Mouse (Mus musculus): Measurements from ENCODE around the gene Skint3.

- TF ChIP-seq CTCF (IDR thresholded peaks at IDR 0.05; ENCODE audit: control insufficient read depth, insufficient read depth, insufficient read length) (no peak), USF1 (IDR thresholded peaks at IDR 0.05; ENCODE audit: low read depth) (no peak), MYOD1 (IDR thresholded peaks at IDR 0.05; ENCODE audit: control insufficient read depth, insufficient read length, low read depth) (no peak), CEBPB (IDR thresholded peaks at IDR 0.05; ENCODE audit: low read depth) (no peak), MAX (IDR thresholded peaks at IDR 0.05) (no peak), FOSL1 (IDR thresholded peaks at IDR 0.05; ENCODE audit: insufficient read depth, low read length, poor library complexity, severe bottlenecking) (no peak)
These were observed at the start of gene Skint3 for GRCm38 (mm10) chr4:112231945-112232344.
